ENCODE assay signal across 36 mouse cellular contexts in genomic region chr5:66086952-66087351, GRCm38 (mm10).
DNase-seq lines count a peak whose midpoint lies in the region; ATAC-seq lines count a peak whose summit lies in the region.
"Had no signal": no experiment of that assay in that cellular context is flagged by ENCODE, and none has a peak within 500 bp of the region (broad histone marks: within the 10 kb centered on the region; RNA-seq: fewer than 3 reads in every experiment).

No protein-coding gene starts in this region.

- no peak for ATAC-seq in midbrain, embryonic 11.5 days (ENCODE audit: low FRiP score)
- ATAC-seq in midbrain, embryonic 16.5 days = no peak
- ATAC-seq in activated CD4-positive, CD25-positive, alpha-beta regulatory T cell, adult 4 months = peak; percentile 21
- ATAC-seq in forebrain, embryonic 11.5 days (replicated peaks; ENCODE audit: low FRiP score) = no peak
- ATAC-seq: lung, postnatal 0 days had no signal

- no peaks in the 10 kb centered on the region for H3K9me3 ChIP-seq in midbrain, embryonic 11.5 days (ENCODE audit: control insufficient read depth, low read length)
- no peaks in the 10 kb centered on the region for H3K9me3 ChIP-seq in midbrain, embryonic 16.5 days (replicated peaks; ENCODE audit: control insufficient read depth, low read length, poor library complexity, severe bottlenecking)
- no peaks in the 10 kb centered on the region for H3K9me3 ChIP-seq in forebrain, embryonic 11.5 days (ENCODE audit: control insufficient read depth, low read length)
- H3K9me3 ChIP-seq: embryonic facial prominence, embryonic 13.5 days; forebrain, embryonic 10.5 days; G1E; hindbrain, embryonic 13.5 days; limb, embryonic 13.5 days; liver, embryonic 13.5 days; midbrain, embryonic 10.5 days; neural tube, embryonic 12.5 days had no signal

- no peaks in the 10 kb centered on the region for H3K36me3 ChIP-seq in midbrain, embryonic 11.5 days (ENCODE audit: control insufficient read depth, insufficient read depth, low read length)
- H3K36me3 ChIP-seq in midbrain, embryonic 16.5 days (ENCODE audit: control insufficient read depth, insufficient read depth, low read length) = no peaks in the 10 kb centered on the region
- H3K36me3 ChIP-seq in forebrain, embryonic 11.5 days (ENCODE audit: control insufficient read depth, insufficient read depth, low read length) = no peaks in the 10 kb centered on the region
- H3K36me3 ChIP-seq: embryonic facial prominence, embryonic 13.5 days; forebrain, embryonic 10.5 days; G1E; hindbrain, embryonic 13.5 days; limb, embryonic 13.5 days; liver, embryonic 13.5 days; midbrain, embryonic 10.5 days; neural tube, embryonic 12.5 days had no signal

- WGBS in midbrain, embryonic 11.5 days = 88% methylated on average over 9 of the region's 9 CpGs
- 90% methylated on average over 9 of the region's 9 CpGs for WGBS in midbrain, embryonic 16.5 days
- WGBS in forebrain, embryonic 11.5 days = 93% methylated on average over 9 of the region's 9 CpGs

- H3K27ac ChIP-seq in midbrain, embryonic 11.5 days (ENCODE audit: low read depth, low read length) = no peak overlapping the region
- no peak overlapping the region for H3K27ac ChIP-seq in midbrain, embryonic 16.5 days (ENCODE audit: low read length)
- H3K27ac ChIP-seq in forebrain, embryonic 11.5 days (ENCODE audit: low read depth, low read length) = no peak overlapping the region
- H3K27ac ChIP-seq: embryonic facial prominence, embryonic 13.5 days; forebrain, embryonic 10.5 days; hindbrain, embryonic 13.5 days; layer of hippocampus, adult 2 months; left cerebral cortex, adult 2 months; limb, embryonic 13.5 days; liver, embryonic 13.5 days; midbrain, embryonic 10.5 days; neural tube, embryonic 12.5 days; stomach, postnatal 0 days had no signal

- peak; percentile 56 for DNase-seq in midbrain, embryonic 11.5 days (ENCODE audit: low spot score, missing footprints)
- DNase-seq in induced T-regulatory cell, adult 2 months (ENCODE audit: low read depth) = peak; percentile 72
- no peak for DNase-seq in cerebellum, adult 9-11 months
- no peak for DNase-seq in forebrain, embryonic 11.5 days (ENCODE audit: low spot score)
- DNase-seq in left cerebral cortex, postnatal 10 days (ENCODE audit: extremely low spot score in 1 of 2, low spot score in 2 of 2) = no peak
- no peak for DNase-seq in yolk sac, embryonic 10.5 days (ENCODE audit: low spot score)
- DNase-seq: adrenal gland, postnatal 25 days; cerebellum, adult 18-20 months; cerebellum, postnatal 36 days; gastrocnemius, postnatal 14 days; heart, adult 11 months; heart, postnatal 36 days; kidney, adult 11 months; kidney, postnatal 25 days; liver, embryonic 13.5 days; lung, adult 18-20 months; lung, postnatal 4 days; right cerebral cortex, adult 18-20 months; spleen, adult 18-20 months; thymus, adult 18-20 months; thymus, postnatal 36 days had no signal

- no peak overlapping the region for H3K4me2 ChIP-seq in midbrain, embryonic 11.5 days
- no peak overlapping the region for H3K4me2 ChIP-seq in midbrain, embryonic 16.5 days (ENCODE audit: low read length)
- H3K4me2 ChIP-seq in forebrain, embryonic 11.5 days (ENCODE audit: low read depth, low read length, severe bottlenecking) = no peak overlapping the region
- H3K4me2 ChIP-seq: embryonic facial prominence, embryonic 13.5 days; heart, embryonic 11.5 days; hindbrain, embryonic 13.5 days; limb, embryonic 13.5 days; liver, embryonic 13.5 days; neural tube, embryonic 12.5 days had no signal

- no peak overlapping the region for H3K9ac ChIP-seq in midbrain, embryonic 11.5 days (ENCODE audit: low read length)
- H3K9ac ChIP-seq in midbrain, embryonic 16.5 days (ENCODE audit: low read depth, low read length) = no peak overlapping the region
- no peak overlapping the region for H3K9ac ChIP-seq in forebrain, embryonic 11.5 days (ENCODE audit: low read length)
- H3K9ac ChIP-seq: embryonic facial prominence, embryonic 13.5 days; hindbrain, embryonic 13.5 days; limb, embryonic 13.5 days; liver, embryonic 13.5 days; neural tube, embryonic 12.5 days had no signal

- intact Hi-C loops in left cerebral cortex, postnatal 10 days (cut with DNase I) = no loop called here

- H3K27me3 ChIP-seq in midbrain, embryonic 11.5 days (ENCODE audit: control insufficient read depth, insufficient read depth, low read length) = no peaks in the 10 kb centered on the region
- no peaks in the 10 kb centered on the region for H3K27me3 ChIP-seq in midbrain, embryonic 16.5 days (ENCODE audit: control insufficient read depth, insufficient read depth, low read depth, low read length)
- H3K27me3 ChIP-seq in forebrain, embryonic 11.5 days (ENCODE audit: control insufficient read depth, insufficient read depth, low read length) = no peaks in the 10 kb centered on the region
- H3K27me3 ChIP-seq: embryonic facial prominence, embryonic 13.5 days; hindbrain, embryonic 13.5 days; liver, embryonic 13.5 days; neural tube, embryonic 12.5 days had no signal

- no peak overlapping the region for H3K4me3 ChIP-seq in midbrain, embryonic 11.5 days (ENCODE audit: low read depth, low read length)
- H3K4me3 ChIP-seq in midbrain, embryonic 16.5 days (ENCODE audit: low read depth, low read length) = no peak overlapping the region
- H3K4me3 ChIP-seq in forebrain, embryonic 11.5 days (ENCODE audit: low read depth, low read length) = no peak overlapping the region
- H3K4me3 ChIP-seq: embryonic facial prominence, embryonic 13.5 days; forebrain, embryonic 10.5 days; hindbrain, embryonic 13.5 days; layer of hippocampus, adult 2 months; left cerebral cortex, adult 2 months; limb, embryonic 13.5 days; liver, embryonic 13.5 days; midbrain, embryonic 10.5 days; myocyte; neural tube, embryonic 12.5 days had no signal

- no peaks in the 10 kb centered on the region for H3K4me1 ChIP-seq in midbrain, embryonic 11.5 days (ENCODE audit: control insufficient read depth, insufficient read depth, low read length)
- no peaks in the 10 kb centered on the region for H3K4me1 ChIP-seq in midbrain, embryonic 16.5 days (ENCODE audit: control insufficient read depth, insufficient read depth, low read length)
- no peaks in the 10 kb centered on the region for H3K4me1 ChIP-seq in forebrain, embryonic 11.5 days (replicated peaks; ENCODE audit: control insufficient read depth, insufficient read depth, low read length)
- H3K4me1 ChIP-seq: hindbrain, embryonic 13.5 days; neural tube, embryonic 12.5 days had no signal

Comparison
In these comparisons a context has a peak if more than half of its experiments do, and no peak if none do; other contexts are left out.
1. DNase-seq: peak in midbrain, embryonic 11.5 days (single experiment) and induced T-regulatory cell, adult 2 months (single experiment); none in cerebellum, adult 9-11 months (single experiment), forebrain, embryonic 11.5 days (single experiment), left cerebral cortex, postnatal 10 days (0 of 2) and yolk sac, embryonic 10.5 days (single experiment).